Mouse (Mus musculus) heart, embryonic 12.5 days (tissue): Measurements from ENCODE around the gene Ddx27. TPM values are rescaled to one million over a fixed set of nuclear protein-coding genes. Genes with fewer than 3 reads are reported as not detected.

Experiments
- ATAC-seq: fragments of 200-750 bp; cut with Nextera tagmentation; 2 replicates; pipeline ENCODE4 v1.8.0; 2017; ENCODE audit warnings: moderate TSS enrichment, moderate library complexity; ENCODE audit not compliant: insufficient number of reproducible peaks, low FRiP score
- H3K27ac ChIP-seq: fragments of 300-500 bp; sonication (generic); 2 replicates; pipeline ENCODE4 v1.5.1; 2016; ENCODE audit warnings: mild to moderate bottlenecking, moderate library complexity; ENCODE audit not compliant: poor library complexity, severe bottlenecking
- H3K27me3 ChIP-seq: fragments of 300-500 bp; sonication (generic); replicated peaks from 2 replicates; pipeline ENCODE4 v1.6.1; 2016; ENCODE audit warnings: mild to moderate bottlenecking, moderate library complexity
- H3K36me3 ChIP-seq: fragments of 300-500 bp; sonication (generic); 2 replicates; pipeline ENCODE4 v1.6.1; 2016; ENCODE audit warnings: mild to moderate bottlenecking, moderate library complexity
- H3K4me1 ChIP-seq: fragments of 300-500 bp; sonication (generic); replicated peaks from 2 replicates; pipeline ENCODE4 v1.6.1; 2016; ENCODE audit warnings: mild to moderate bottlenecking
- H3K4me2 ChIP-seq: fragments of 300-500 bp; sonication (generic); 2 replicates; pipeline ENCODE4 v1.6.1; 2016; ENCODE audit warnings: mild to moderate bottlenecking, moderate library complexity
- H3K4me3 ChIP-seq: fragments of 300-500 bp; sonication (generic); 2 replicates; pipeline ENCODE4 v1.5.1; 2016; ENCODE audit warnings: mild to moderate bottlenecking
- H3K9ac ChIP-seq: fragments of 300-500 bp; sonication (generic); 2 replicates; pipeline ENCODE4 v1.6.1; 2016; ENCODE audit warnings: mild to moderate bottlenecking, moderate library complexity
- H3K9me3 ChIP-seq: fragments of 300-500 bp; sonication (generic); replicated peaks from 2 replicates; pipeline ENCODE4 v1.6.1; 2016; ENCODE audit warnings: mild to moderate bottlenecking, moderate library complexity
- WGBS: fragments of 180-500 bp; shearing (Covaris S2); methylation state at CpG from one replicate; pipeline ENCODE4 v1.1.7; 2016; 5-methylcytosine and 5-hydroxymethylcytosine counted together
- polyA plus RNA-seq: library from polyadenylated mRNA; unstranded; fragments of >200 nt; fragmentation: Nextera tagmentation; extraction: Ambion mirVana; gene quantifications from 2 replicates; pipeline ENCODE4 v1.2.1, GENCODE M21; 2016

Gene Ddx27
- polyA plus RNA-seq, 1 experiment from 2014 or later = 33.7 TPM

GRCm38 (mm10) chr2:167056210-167056941 is 41.4 kb downstream of the Ddx27 start:
- ATAC-seq = no peak
- H3K36me3 ChIP-seq = peaks cover 64% of the 10 kb centered on the region

GRCm38 (mm10) chr2:167056942-167057323 is 41.9 kb downstream of the Ddx27 start:
- H3K27me3 ChIP-seq = no peaks in the 10 kb centered on the region
- 83% methylated on average over 5 of the region's 5 CpGs for WGBS
- H3K4me3 ChIP-seq = no peak overlapping the region
- no peak overlapping the region for H3K27ac ChIP-seq
- H3K9me3 ChIP-seq = no peaks in the 10 kb centered on the region
- no peak overlapping the region for H3K4me2 ChIP-seq
- no peak overlapping the region for H3K9ac ChIP-seq
- no peak for ATAC-seq
- H3K4me1 ChIP-seq = peaks cover 28% of the 10 kb centered on the region
- H3K36me3 ChIP-seq = peaks cover 58% of the 10 kb centered on the region

More at GRCm38 (mm10) chr2:167056210-167056941, 41.4 kb downstream of the Ddx27 start:
- peaks cover 23% of the 10 kb centered on the region for H3K4me1 ChIP-seq
- 95% methylated on average over 15 of the region's 15 CpGs for WGBS
- no peak overlapping the region for H3K27ac ChIP-seq
- no peaks in the 10 kb centered on the region for H3K9me3 ChIP-seq
- no peak overlapping the region for H3K9ac ChIP-seq
- no peaks in the 10 kb centered on the region for H3K27me3 ChIP-seq
- no peak overlapping the region for H3K4me3 ChIP-seq
- H3K4me2 ChIP-seq = no peak overlapping the region

- no peak overlapping the region for H3K4me3 ChIP-seq
- H3K4me2 ChIP-seq = no peak overlapping the region
- no peak overlapping the region for H3K9ac ChIP-seq
- peaks cover 50% of the 10 kb centered on the region for H3K36me3 ChIP-seq
- ATAC-seq = no peak
- H3K9me3 ChIP-seq = no peaks in the 10 kb centered on the region
- H3K27ac ChIP-seq = no peak overlapping the region
- H3K27me3 ChIP-seq = no peaks in the 10 kb centered on the region
- H3K4me1 ChIP-seq = peaks cover 24% of the 10 kb centered on the region
- 59% methylated on average over 3 of the region's 3 CpGs for WGBS
Measured at GRCm38 (mm10) chr2:167058201-167058600, 43.2 kb downstream of the Ddx27 start.

DNA sequence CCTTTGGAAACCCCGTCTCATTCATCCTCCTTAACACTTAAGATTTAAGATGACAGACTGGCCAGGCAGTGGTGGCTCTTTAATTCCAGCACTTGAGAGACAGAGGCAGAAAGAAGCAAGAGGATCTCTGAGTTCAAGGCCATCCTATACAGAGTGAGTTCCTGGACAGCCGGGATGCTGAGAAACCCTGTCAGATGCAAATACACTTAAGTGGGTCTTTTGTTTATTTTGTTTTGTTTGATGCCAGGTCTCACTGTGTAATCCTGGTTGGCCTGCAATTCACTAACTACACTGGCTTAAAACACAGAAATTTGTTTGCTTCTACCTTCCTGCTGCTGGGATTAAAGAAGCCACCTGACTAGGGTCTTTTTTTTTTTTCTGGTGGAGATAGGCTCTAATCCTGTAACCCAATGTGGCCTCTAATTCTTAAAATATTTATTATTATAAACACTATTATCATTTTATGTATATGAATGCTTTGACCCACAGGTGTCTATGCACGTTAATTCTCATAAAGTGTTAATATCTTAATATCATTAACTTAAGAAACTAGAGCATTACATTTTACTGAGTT is 43.9 kb downstream of the Ddx27 start:
- Histone ChIP-seq H3K36me3 (peaks cover 48% of the 10 kb centered on the region), H3K4me3 (no peak overlapping the region), H3K27ac (no peak overlapping the region), H3K4me1 (peaks cover 18% of the 10 kb centered on the region), H3K4me2 (no peak overlapping the region), H3K27me3 (no peaks in the 10 kb centered on the region), H3K9ac (no peak overlapping the region), H3K9me3 (no peaks in the 10 kb centered on the region)
- no peak for ATAC-seq
- WGBS = 65% methylated on average over 3 of the region's 3 CpGs

DNA sequence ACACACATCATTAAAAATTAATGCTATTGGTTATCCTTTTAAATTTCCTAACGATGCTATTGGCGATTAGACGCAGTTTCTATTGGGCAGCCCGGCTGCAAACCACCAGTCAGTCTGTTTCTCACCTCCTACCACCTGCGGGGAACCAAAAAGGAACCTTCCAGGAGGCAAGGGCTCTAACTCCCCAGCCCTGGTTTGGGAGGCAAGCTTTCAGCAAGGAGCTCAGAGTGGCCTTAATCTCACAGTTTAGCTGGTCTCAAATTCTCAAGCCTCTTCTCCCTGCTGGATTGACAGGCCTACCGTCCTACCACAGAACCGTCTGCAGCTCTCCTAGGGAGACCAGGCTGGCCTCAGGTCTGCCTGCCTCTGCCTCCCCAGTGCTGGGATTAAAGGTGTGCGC is 44.5 kb downstream of the Ddx27 start:
- Histone ChIP-seq H3K4me2 (no peak overlapping the region), H3K9me3 (no peaks in the 10 kb centered on the region), H3K9ac (0 out of 2 replicates have a peak overlapping the region, but pooled peaks have one; percentile 14), H3K4me1 (peaks cover 19% of the 10 kb centered on the region), H3K27me3 (no peaks in the 10 kb centered on the region), H3K36me3 (peaks cover 47% of the 10 kb centered on the region), H3K4me3 (no peak overlapping the region), H3K27ac (no peak overlapping the region)
- ATAC-seq = no peak
- WGBS = 49% methylated on average over 8 of the region's 8 CpGs

DNA sequence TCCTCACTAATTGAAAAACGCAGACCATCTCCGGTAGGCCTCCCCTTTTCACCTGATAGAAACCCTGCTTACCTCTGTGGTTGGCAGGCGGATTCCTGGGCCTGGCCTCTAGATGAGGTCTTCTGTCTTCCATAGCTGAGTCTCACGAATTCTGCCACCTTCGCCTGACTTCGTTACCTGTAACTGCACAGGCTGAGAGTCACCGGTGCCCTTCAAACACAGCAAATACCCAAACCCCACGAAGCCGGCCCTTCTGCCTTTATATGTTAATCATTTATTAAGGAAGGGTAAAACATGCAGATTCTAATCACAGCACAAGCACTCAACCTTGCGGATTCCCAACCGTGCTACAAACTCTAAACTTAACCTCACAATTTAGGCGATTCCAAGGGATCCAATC is 45.0 kb downstream of the Ddx27 start:
- Histone ChIP-seq H3K9me3 (no peaks in the 10 kb centered on the region), H3K27me3 (no peaks in the 10 kb centered on the region), H3K4me2 (no peak overlapping the region), H3K27ac (no peak overlapping the region), H3K4me1 (peaks cover 23% of the 10 kb centered on the region), H3K9ac (0 out of 2 replicates have a peak overlapping the region, but pooled peaks have one; percentile 14), H3K4me3 (no peak overlapping the region), H3K36me3 (peaks cover 47% of the 10 kb centered on the region)
- no peak for ATAC-seq
- 67% methylated on average over 12 of the region's 12 CpGs for WGBS

DNA sequence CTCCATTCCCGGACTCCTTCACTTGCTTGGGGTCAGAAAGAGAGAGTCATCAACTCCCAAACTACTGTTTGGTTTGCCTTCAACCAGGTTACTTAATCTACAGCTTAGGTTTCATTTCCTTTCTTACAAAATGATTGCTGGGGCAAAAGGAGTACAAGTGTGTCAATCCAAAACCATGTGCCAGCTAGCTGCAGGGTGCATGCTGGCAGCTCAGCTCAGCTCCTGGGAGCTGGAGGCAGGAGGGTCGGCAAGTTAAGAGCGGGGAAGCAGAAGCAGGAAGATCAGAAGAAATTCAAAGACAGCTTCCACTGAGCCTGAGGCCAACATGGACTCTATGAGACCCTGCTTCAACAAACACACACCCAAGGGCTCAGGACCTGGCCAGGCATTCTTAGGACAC is 45.4 kb downstream of the Ddx27 start:
- no peak for ATAC-seq
- WGBS = 69% methylated on average over 3 of the region's 3 CpGs
- peak overlapping the region; percentile 54 for H3K9ac ChIP-seq
- no peak overlapping the region for H3K4me3 ChIP-seq
- H3K27ac ChIP-seq = no peak overlapping the region
- H3K4me1 ChIP-seq = peaks cover 27% of the 10 kb centered on the region
- H3K9me3 ChIP-seq = no peaks in the 10 kb centered on the region
- no peaks in the 10 kb centered on the region for H3K27me3 ChIP-seq
- H3K4me2 ChIP-seq = peak overlapping the region; percentile 27; the same call in 1 of the 2 replicates
- H3K36me3 ChIP-seq = peaks cover 47% of the 10 kb centered on the region

GRCm38 (mm10) chr2:167060761-167061160 is 45.8 kb downstream of the Ddx27 start:
- Histone ChIP-seq H3K9me3 (no peaks in the 10 kb centered on the region), H3K27me3 (no peaks in the 10 kb centered on the region), H3K4me3 (no peak overlapping the region), H3K4me2 (peak overlapping the region; percentile 27; the same call in 1 of the 2 replicates), H3K27ac (no peak overlapping the region), H3K36me3 (peaks cover 47% of the 10 kb centered on the region), H3K9ac (peak overlapping the region; percentile 54), H3K4me1 (peaks cover 28% of the 10 kb centered on the region)
- ATAC-seq = no peak

DNA sequence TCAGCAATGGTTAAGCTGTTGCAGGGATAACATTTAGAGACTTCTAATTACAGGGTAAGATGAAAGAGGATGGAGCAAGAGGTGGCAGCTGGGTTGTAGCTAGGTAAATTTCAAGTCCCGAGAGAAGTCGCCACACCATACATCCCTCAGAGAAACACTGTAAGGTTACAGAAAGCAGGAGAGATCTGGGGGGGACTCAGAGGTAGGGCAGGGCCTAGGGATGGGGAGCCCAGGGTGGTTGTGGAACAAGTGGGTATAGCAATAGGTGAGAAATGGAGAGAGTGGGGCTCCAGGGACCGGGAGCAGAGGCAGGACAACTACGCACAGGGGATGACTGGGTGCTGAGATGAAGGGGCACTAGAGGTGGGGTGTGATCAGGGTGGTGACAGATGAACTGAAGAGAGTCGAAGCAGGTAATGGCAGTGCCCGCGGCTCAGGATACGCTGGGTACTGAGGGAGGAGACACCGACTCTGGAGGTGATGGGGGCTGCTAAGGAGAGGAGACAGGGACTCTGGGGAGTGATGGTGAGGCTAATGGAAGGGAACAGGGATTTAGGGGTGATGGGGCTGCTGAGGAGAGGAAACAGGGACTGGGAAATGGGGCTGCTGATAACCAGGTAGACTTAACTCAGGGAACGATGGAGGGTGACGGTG is 46.5 kb downstream of the Ddx27 start:
- Histone ChIP-seq H3K4me1 (peaks cover 29% of the 10 kb centered on the region), H3K9me3 (no peaks in the 10 kb centered on the region), H3K27me3 (no peaks in the 10 kb centered on the region), H3K27ac (0 out of 2 replicates have a peak overlapping the region, but pooled peaks have one; percentile 96), H3K36me3 (peaks cover 45% of the 10 kb centered on the region), H3K4me2 (peak overlapping the region; percentile 93), H3K4me3 (peak overlapping the region; percentile 89), H3K9ac (peak overlapping the region; percentile 98)
- WGBS = 17% methylated on average over 11 of the region's 11 CpGs
- ATAC-seq = no peak

DNA sequence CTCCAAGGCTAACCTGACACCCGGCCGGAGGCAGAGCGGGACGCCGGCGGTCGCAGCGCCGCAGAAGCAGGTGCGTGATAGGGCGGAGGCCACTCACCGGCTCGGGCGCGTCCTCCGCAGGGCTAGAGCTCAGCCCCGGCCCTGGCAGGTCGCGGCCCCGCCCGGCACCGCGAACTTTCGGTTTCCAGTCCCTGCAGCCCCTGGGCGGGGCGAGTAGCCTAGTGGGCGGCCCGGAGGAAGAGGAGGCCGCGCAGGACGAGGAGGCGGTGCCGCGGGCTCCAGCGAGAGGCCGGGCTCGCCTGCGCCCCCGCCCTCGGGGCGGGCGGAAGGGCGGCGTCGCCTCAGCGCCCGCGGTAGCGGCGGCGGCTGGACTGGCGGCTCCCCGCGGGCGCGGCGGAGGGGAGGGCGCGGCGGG is 47.5 kb downstream of the Ddx27 start:
- peaks cover 35% of the 10 kb centered on the region for H3K36me3 ChIP-seq
- WGBS = under 1% methylated on average over 56 of the region's 60 CpGs
- peak overlapping the region; percentile 89 for H3K4me3 ChIP-seq
- peak overlapping the region; percentile 98 for H3K9ac ChIP-seq
- peaks cover 29% of the 10 kb centered on the region for H3K4me1 ChIP-seq
- ATAC-seq = peak; percentile 96
- peak overlapping the region; percentile 96 for H3K27ac ChIP-seq
- peak overlapping the region; percentile 93 for H3K4me2 ChIP-seq
- no peaks in the 10 kb centered on the region for H3K27me3 ChIP-seq
- H3K9me3 ChIP-seq = no peaks in the 10 kb centered on the region
